Mouse (Mus musculus) CD4-positive helper T cell, adult 2 months (primary cell): ENCODE measurements around the gene Hist2h2aa1.

Source experiments
- DNase-seq: peaks from one replicate; pipeline ENCODE4 v3.0.0-alpha.2; 2012; ENCODE audit warnings: low read depth, missing footprints, low spot score

Gene Hist2h2aa1

DNA sequence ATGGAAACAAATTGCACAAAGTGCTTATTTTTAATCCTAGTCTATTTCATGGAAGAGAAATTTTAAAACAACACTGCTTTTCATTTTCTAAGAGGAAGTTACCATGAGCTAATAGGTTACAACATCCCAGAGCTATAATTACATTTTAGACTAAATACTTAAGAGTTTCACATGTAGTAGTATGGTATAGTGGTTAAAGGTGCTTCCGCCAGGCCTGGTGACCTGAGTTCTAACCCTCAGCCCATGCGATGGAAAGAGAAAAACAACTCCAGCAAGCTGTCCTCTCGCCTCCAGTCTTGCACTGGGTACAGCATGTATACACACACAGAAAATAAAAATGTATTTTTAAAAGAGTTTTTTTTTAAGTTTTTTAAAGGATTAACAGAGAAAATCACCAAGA is 6.5 kb downstream of the Hist2h2aa1 start:
- no peak for DNase-seq

DNA sequence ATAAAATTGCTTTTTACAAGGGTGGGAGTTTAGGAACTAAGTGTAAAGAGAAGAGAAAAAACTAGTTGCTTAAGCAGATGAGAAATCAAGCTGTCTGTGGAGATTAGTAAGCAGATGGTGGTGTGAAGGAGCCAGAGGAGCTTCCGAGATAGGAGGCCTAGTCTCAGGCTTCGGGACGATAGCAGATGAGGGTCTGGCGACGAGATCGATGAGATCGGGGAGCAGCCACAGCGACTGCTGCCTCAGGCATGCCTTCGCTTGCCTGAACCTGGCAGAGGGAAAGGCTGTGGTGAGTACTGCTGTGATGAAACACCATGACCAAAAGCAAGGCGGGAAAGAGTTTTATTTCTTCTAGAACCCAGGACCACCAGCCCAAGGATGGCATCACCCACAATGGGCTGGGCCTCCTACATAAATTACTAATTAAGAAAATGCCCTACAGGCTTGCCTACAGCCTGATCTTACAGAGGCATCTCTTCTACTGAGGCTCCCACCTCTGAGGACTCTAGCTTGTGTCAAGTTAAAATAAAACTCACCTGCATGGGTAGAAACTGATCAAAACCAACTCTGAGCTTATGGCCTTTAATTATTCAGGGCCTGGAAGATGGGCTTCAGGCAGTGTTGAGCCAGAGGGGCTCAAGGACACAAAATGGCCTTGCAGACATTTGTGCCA is 9.5 kb downstream of the Hist2h2aa1 start:
- DNase-seq: no peak

DNA sequence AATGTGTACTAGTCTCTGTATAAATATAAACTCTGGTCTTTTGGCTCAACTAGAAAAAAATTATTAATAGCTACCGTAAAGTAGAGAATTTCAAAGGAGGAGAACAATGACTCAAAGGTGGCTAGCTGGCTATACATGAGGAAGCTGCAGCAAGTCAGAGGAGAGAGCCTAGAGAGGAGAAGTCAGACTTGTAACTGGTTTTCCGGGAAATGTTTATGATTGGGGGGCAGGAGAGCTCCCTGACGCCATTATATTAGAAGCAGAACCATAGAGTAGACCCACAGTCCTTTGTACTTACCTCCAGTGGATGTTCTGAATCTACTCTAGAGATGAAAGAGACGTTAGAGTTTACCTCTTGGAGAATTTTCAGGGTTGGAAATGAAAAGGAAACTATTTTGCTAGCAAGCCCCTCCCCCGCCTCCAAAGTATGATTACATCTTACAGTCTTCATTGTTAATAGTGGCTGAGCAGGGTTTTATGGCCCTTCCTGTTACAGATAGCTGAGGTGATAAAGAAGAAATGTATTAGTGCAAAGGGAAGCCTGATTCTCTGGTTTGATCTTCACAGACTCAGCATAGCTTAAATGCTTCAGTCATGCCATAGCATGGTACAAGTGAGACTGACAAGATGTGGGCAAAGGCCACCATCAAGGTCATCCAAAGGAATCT is 10.8 kb downstream of the Hist2h2aa1 start:
- no peak for DNase-seq

DNA sequence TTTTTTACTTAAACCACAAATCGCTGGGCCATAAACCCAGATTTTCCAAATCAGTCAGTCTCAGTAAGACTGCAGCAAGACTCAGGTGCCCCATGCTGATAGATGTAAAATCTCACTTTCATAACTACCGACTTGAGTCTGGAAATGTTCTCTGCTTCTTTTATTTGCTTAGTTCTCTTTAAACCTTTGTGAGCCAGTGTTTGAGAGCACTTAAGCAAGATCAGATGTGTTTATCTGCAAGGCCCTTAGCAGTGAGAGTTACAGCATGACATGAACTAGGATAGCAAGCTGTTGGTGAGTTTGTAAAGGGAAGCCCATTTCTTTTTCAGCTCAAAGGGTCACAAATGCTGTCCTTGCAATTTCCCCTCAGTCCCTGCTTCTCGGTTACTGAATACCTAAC is 11.9 kb downstream of the Hist2h2aa1 start:
- DNase-seq: no peak

DNA sequence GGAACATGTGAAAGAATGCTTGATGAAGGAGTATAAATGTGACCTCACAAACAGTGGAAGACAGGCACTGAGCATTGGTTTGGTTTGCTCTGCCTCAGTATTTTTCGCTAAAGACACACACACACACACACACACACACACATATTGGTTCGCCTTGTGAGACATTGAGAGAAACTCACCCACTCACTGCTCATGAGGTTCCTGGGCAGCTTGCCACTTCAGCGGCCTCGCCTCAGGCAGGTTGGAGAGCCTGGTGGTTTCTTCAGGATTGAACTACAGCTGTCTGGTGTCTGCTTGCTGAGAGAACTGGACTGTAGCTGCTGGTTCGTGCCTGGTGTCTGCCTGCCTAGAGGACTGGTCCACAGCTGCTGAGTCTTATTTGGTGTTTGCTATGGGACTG is 14.9 kb downstream of the Hist2h2aa1 start:
- no peak for DNase-seq

DNA sequence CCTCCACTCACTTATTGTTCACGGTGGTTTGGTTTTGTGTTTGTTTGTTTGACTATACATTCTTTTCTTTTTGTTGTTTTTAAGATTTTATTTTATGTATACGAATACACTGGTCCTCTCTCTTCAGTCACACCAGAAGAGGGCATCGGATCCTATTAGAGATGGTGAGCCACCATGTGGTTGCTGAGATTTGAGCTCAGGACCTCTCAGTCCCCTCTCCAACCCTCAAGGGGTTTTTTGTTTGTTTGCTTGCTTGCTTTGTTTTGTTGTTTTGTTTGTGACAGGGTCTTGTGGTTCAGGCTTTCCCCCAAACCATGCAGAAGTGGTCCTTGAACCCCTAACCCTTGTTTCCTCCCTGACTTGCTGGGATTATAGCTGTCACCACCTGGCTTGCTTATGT is 16.3 kb downstream of the Hist2h2aa1 start:
- no peak for DNase-seq

DNA sequence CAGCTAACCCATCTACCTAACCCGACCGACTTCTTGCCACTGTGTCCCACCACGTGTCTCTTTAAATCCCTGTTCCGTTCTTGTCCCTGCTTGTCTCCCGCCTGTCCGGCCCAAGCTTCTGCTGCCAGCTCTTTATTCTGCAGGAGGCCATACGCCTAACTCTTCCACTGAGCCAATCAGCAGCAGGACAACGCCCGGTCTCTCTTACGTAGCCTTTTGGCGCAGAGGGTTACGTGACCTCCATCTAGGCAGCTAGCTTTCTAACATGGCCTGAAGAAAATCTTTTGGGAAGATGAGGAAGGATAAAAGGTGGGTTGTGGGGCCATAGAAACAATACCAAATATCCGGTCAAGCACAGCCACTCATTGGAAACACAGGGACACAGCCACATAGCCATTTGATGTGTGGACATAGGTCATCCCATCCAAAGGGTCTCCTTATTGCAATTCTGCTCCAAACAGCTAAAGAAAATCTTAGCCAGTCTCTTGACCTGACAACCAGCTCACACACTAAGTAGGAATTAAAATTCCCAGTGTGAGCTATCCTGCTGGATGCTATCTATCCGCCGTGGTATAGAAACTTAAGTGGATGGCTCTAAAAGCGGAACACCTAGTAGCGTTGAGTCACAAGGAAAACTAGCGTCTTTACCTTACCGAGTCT is 17.0 kb downstream of the Hist2h2aa1 start:
- DNase-seq: peak; percentile 81

DNA sequence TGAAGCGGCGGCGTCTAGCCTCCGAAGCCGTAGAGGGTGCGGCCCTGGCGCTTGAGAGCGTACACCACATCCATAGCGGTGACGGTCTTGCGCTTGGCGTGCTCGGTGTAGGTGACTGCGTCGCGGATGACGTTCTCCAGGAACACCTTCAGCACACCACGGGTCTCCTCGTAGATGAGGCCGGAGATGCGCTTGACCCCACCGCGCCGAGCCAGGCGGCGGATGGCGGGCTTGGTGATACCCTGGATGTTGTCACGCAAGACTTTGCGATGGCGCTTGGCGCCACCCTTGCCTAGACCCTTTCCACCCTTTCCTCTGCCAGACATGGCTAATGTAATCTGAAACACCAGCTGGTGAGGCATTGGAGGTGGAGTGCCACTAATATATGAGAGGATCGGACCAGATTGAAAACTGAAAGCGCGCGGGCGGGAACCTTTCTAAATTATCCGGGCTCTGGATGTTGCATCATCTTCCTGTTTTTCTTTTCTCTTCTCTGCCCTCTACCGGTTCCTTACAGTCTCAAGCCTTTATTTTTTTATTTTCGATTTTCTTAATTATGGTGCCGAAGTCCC is 17.8 kb downstream of the Hist2h2aa1 start, which contains the start of gene Hist2h4:
Hist2h4 (minus strand) TSS at position 333 of the 572 bp plus-strand sequence.
- peak; percentile 95 for DNase-seq

DNA sequence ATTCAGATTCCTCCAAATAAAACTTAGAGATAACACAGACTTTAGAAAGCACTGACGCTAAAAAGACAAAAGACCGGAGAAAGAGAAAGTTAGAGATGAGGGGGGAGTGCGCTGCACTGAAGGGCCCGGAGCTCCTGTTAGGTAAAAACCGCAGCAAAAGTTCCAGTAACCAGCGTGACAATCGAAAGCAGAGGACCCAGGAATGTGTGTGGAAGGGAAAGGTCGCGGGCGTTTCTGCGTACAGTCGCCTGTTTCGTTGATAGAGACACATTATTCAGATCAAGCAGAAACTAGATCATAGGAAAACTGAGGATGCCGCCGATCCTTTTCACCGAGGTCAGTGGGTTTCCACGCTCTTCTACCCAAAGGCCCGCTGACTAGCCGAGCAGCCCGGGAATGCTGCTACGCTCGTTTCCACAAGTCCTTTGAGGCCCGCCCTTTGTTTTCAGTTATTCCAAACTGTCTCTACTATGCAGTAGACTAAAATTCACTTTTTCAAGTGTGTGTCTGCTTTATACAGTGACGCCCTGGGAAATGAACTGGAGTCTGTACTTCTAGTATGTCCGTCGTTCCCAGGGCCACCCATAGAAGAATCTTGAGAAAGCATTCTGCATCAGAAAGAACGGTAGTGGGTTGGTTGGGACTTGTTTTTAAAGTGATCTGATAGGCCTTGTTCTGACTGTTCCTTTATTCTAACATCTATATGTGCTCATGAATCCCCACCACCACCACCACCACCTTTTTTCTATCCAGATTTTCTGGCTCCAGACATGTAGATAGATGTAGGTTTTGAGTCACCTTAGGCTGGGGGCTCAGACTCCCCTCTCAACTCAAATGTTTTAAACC is 18.5 kb downstream of the Hist2h2aa1 start:
- no peak for DNase-seq

DNA sequence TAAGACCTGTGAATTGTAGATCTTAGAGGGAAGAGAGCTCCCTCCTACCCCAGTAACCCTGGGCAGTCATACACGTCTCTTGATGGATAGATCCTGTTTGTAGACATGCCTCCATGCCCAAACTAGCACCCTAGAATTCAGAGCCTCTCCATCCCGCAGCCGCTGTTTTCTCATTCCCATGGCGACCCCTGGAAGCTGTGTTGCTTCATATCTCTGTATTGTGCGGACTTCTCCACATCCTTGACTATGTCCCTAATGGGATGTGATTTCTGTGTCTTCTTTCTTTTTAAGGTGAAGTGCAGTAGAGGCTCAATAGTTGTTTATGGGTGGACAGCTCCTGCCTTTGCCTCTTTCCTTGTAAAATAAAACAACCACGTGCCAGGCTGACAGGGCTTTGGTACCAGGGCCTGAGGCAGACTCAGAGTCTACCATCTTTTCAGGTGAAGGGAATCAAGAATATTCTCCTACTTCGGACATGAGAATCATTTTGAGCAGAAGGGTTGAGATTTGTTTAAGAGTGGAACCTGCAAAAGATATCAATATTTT is 19.2 kb downstream of the Hist2h2aa1 start:
- no peak for DNase-seq

DNA sequence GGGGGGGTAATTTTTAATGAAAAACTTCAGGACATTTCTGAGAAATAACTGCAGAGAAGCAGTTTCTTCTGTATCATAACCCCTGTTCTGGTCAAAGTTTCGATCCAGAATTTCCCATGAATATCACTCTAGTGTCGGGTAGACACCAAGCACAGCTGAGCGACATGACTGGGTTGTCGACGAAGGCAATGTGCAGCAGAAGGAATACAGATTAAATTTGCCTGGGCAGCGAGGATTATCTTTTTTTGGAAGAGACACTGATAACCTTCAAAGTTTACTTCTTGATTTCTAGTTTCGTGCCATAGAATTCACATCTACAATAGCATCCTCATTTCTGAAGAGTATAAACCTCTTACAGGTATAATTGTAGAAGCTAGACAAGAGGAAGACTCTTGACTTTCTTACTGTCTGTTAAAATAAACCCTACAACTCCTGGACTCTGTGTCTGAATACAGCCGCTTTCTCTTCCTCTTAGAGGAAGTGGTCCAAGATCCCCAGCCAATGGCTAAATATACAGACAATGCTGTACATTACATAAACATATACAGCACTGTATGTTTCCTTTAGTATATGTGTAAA is 20.9 kb downstream of the Hist2h2aa1 start:
- DNase-seq: no peak

DNA sequence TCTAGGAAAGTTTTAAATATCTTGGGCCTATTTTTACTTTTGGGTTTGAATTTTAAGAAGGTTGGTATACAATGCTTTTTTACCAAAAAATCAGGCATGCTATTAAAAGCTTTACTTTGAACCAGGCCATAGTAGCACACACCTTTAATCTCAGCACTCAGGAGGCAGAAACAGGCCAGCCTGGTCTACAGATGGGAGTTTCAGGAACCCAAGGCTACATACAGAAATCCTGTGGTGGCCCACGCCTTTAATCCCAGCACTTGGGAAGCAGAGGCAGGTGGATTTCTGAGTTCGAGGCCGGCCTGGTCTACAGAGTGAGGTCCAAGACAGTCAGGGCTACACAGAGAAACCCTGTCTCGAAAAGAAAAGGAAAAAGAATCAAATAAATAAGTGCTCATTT is 22.2 kb downstream of the Hist2h2aa1 start:
- no peak for DNase-seq

DNA sequence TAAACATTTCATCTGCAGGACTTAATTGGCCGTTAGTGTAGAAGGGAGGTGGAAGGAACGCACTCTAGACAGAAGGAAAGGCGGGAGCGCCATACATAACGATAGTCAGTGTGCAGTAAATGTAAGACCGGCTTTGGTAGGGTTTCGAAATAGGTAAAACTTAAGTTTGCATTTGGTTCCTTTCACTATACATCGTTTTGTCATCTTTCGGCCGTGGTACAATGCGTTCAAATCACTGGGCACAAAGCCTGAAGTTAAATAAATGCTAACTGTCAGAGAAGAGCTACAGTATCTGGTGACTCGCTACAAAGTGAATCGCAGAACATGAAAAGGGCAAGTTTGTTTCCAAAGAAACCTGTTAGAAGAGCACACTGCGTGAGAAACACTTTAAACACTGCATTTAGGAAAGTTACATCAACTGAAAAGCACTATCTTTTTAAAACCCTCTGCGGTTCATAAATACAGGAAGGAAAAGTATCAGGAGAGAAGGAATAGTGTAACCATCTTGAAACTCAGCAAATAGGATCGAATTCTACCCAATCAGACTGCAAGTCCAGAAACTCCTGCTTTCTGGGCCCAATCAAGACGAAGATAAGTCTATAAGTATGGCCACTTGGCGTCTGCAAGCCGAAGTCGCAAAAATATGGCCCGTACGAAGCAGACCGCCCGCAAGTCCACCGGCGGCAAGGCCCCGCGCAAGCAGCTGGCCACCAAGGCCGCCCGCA is 22.9 kb downstream of the Hist2h2aa1 start, which contains the start of gene Hist2h3b:
Hist2h3b (plus strand) TSS at position 604 of the 725 bp plus-strand sequence.
- DNase-seq: peak; percentile 83

DNA sequence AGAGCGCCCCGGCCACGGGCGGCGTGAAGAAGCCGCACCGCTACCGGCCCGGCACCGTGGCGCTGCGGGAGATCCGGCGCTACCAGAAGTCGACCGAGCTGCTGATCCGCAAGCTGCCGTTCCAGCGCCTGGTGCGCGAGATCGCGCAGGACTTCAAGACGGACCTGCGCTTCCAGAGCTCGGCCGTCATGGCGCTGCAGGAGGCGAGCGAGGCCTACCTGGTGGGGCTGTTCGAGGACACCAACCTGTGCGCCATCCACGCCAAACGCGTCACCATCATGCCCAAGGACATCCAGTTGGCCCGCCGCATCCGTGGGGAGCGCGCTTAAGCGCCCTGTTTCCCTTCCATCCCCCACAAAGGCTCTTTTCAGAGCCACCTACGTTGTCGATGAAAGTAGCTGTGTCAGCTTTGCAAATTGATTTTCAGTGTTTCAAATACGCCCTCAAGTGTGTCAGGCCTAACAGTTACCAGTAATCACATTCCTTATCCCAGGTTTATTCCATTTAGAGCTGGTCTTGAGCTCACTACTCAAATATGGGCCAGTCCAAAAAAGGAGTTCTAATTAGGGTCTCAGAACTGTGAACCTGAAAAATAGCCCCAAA is 23.6 kb downstream of the Hist2h2aa1 start:
- peak; percentile 74 for DNase-seq

DNA sequence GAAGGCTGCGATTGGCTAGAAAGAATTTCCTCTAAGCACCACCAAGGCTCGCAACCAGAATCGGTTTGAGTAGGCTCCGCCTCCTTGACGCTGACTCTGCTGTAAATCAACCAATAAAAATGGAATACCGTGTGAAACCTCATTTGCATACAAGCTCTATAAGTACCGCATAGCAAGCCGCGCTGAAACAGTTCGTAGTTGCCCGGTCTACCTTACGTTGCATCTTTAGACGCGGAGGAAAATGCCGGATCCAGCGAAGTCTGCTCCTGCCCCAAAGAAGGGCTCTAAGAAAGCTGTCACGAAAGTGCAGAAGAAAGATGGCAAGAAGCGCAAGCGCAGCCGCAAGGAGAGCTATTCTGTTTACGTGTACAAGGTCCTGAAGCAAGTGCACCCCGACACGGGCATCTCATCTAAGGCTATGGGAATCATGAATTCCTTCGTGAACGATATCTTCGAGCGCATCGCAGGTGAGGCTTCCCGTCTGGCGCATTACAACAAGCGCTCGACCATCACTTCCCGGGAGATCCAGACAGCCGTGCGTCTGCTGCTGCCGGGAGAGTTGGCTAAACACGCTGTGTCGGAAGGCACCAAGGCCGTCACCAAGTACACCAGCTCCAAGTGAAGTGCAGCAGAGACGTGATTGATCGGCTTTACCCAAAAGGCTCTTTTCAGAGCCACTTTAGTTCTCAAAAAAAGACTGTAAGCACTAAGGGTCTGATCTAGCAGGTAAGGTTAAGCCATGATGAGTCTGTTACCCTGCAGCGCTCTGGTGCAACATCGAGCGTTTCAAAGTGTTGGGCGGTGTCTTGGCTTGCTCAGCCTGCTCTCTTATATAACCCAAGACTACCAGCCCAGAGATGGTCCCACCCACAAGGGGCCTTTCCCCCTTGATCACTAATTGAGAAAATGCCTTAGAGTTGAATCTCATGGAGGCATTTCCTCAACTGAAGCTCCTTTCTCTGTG is 24.5 kb downstream of the Hist2h2aa1 start, which contains the start of gene Hist2h2bb:
Hist2h2bb (plus strand) TSS at position 242 of the 964 bp plus-strand sequence.
- peak; percentile 97 for DNase-seq

DNA sequence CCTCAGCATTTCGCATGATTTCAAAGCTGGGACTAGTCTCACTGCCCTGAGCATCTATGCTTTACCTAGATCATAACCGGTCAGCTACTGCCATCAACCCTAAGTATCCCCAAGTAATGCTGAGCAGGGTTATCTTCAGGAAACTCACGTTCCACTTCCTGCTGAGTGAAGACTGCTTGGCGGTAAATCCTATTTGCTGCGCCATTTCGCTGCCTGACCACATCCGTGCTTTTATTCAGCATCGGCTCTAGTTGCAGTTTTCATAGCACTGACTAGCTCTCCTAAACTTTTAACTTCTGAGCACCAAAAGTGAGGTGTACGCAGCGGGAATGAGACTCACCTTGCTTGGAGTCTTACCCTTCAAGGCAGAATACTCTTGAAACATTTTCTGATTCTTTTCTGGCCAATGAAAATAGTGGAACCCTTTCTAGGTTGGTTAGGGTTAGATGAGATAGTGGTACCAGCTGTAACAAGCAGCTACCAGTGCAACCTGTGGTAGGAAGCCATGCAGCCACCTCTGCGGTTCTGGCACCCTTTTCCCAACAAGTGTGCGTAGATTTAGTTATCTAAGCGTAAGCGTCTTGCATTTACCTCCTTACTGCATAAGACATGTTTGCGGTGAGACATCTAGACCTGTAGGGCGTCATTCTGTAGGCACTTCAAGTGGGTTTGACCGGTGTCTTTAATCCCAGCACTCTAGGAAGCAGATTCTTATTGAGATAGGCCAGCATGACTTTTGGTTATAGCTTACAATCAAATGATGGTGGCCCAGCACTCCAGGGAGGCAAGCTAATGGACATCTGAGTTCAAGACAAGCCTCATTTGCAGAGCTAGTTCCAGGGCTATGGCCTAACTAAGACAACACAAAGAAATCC is 28.5 kb downstream of the Hist2h2aa1 start:
- peak; percentile 85 for DNase-seq

DNA sequence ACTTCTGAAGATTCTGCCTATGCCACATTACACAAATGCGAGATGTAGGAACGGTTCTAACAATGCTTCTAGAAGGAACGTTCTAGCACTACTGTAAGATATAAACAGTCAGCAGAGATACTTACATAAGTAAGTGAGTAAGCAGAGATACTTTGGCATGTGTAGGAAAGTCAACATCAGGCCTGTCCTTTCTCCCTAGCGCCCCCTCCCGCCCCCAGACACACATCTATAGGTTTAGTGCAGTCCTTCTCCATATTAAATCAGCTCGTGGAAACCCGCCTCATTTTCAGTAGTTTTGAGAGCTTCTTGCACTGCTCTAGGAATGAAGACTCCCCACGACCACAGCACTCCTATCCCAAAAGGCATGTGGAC is 32.1 kb downstream of the Hist2h2aa1 start:
- peak; percentile 75 for DNase-seq
